Mouse (Mus musculus): Measurements from ENCODE around the gene Fbxl17. TPM values are rescaled to one million over a fixed set of nuclear protein-coding genes. Genes with fewer than 3 reads are reported as not detected.

Fbxl17 gene
- polyA plus RNA-seq, 1 experiment from 2014 or later = 3.8 TPM

DNA sequence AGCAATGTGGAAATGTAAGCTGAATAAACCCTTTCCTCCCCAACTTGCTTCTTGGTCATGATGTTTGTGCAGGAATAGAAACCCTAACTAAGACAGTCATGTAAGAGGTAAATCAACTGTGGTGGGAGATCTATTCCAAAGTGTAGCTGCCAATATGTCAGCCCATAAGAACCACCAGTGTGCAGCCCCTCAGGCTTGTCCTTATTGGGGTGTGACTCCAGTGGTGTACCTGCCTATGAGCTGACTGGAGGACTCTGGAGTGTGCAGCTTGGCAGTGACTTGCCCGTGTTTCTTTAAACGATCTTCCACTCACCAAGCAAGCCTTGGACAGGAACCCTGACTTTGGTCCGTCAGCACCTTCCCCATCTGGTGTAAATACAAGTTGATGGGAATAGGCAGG, 188.2 kb downstream of the Fbxl17 start:
- Histone ChIP-seq H3K27me3 (replicated peaks; ENCODE audit: low read depth, poor library complexity, severe bottlenecking) (no peaks in the 10 kb centered on the region), H3K4me1 (peaks cover 6% of the 10 kb centered on the region; the same call in 1 of the 2 replicates), H3K36me3 (replicated peaks) (0 out of 2 replicates have a peak, but pooled peaks cover 4% of the 10 kb centered on the region), H3K9me3 (peaks cover 6% of the 10 kb centered on the region; the same call in 1 of the 2 replicates), H3K27ac (replicated peaks) (no peak overlapping the region), H3K4me3 (no peak overlapping the region)
- DNase-seq (ENCODE audit: low spot score) = no peak
- 88% methylated on average over 3 of the region's 3 CpGs for WGBS

DNA sequence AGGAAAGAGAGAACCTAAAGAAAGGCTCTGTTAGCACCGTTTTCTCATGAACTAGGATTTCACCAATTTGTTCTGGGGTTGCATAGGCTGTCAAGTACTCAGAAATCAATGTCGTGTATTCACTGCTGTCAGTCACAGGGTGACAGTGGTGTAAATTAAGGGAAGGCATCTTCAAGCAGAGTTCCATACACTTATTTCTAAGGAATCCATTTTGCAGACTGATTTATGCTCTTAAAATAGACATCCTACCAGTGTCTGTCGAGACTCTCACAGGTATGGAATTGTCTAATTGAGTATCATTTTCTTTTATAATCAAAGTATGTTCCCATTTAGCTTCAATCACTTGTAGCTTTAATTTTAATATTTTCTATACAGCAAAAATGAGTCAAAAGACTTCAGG, 189.8 kb downstream of the Fbxl17 start:
- no peak for DNase-seq (ENCODE audit: low spot score)
- 76% methylated on average over 3 of the region's 3 CpGs for WGBS
- peaks cover 6% of the 10 kb centered on the region; the same call in 1 of the 2 replicates for H3K9me3 ChIP-seq
- no peak overlapping the region for H3K4me3 ChIP-seq
- H3K4me1 ChIP-seq = no peaks in the 10 kb centered on the region
- H3K27me3 ChIP-seq (replicated peaks; ENCODE audit: low read depth, poor library complexity, severe bottlenecking) = no peaks in the 10 kb centered on the region
- H3K27ac ChIP-seq (replicated peaks) = no peak overlapping the region
- 0 out of 2 replicates have a peak, but pooled peaks cover 4% of the 10 kb centered on the region for H3K36me3 ChIP-seq (replicated peaks)

DNA sequence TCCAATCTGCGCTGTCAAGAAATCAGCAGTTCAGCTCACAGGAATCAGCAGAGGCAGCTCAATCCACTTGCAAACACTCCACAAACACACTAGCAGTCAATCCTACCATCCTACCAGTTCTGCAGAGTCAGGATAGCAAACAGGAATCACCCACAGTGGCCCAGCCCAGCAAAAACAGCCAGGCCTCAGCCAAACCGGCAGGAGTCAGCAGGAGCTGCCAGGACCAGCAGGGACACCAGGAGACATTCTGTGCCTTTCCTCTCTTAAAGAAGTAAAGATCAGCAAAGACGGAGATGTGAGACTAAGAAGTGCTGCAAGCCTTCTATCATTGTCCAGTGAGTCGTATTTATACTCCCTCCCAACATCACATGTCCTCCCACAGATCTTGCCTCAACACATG, 196.0 kb downstream of the Fbxl17 start:
- Histone ChIP-seq H3K27ac (replicated peaks) (no peak overlapping the region), H3K36me3 (replicated peaks) (no peaks in the 10 kb centered on the region), H3K4me1 (peaks cover 27% of the 10 kb centered on the region), H3K9me3 (no peaks in the 10 kb centered on the region), H3K27me3 (replicated peaks; ENCODE audit: low read depth, poor library complexity, severe bottlenecking) (no peaks in the 10 kb centered on the region), H3K4me3 (no peak overlapping the region)
- 54% methylated on average over 4 of the region's 4 CpGs for WGBS
- DNase-seq (ENCODE audit: low spot score) = no peak

DNA sequence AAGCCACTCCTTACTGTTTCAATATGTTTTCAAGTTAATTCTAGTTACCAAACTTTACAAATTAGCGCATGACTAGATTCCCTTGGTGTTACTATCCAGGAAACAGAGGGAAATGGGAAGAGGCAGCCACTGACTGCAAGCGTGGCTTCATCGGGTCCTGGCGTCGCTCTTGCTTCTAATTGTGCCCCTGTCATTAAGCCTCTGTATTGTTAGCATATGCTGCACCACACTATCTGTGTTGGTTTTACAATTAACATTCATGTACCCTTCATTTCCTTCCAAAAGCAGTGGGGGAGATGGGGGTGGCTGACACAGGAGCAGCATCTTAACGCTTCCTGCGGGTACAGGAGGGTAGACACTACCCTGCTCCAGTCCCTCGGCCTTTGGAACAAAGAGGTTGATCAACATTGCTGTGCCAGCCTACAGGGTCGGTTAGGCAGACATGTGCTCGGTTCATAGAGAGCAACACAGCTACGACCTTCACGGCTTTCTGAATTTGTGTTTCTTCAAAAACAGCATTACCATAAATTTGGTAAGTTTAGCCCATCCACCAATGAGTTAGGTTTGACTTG, 197.9 kb downstream of the Fbxl17 start:
- no peaks in the 10 kb centered on the region for H3K36me3 ChIP-seq (replicated peaks)
- WGBS = 50% methylated on average over 12 of the region's 12 CpGs
- peak overlapping the region; percentile 48; the same call in 1 of the 2 replicates for H3K27ac ChIP-seq (replicated peaks)
- no peak overlapping the region for H3K4me3 ChIP-seq
- DNase-seq (ENCODE audit: low spot score) = no peak
- H3K27me3 ChIP-seq (replicated peaks; ENCODE audit: low read depth, poor library complexity, severe bottlenecking) = no peaks in the 10 kb centered on the region
- no peaks in the 10 kb centered on the region for H3K9me3 ChIP-seq
- peaks cover 27% of the 10 kb centered on the region for H3K4me1 ChIP-seq

DNA sequence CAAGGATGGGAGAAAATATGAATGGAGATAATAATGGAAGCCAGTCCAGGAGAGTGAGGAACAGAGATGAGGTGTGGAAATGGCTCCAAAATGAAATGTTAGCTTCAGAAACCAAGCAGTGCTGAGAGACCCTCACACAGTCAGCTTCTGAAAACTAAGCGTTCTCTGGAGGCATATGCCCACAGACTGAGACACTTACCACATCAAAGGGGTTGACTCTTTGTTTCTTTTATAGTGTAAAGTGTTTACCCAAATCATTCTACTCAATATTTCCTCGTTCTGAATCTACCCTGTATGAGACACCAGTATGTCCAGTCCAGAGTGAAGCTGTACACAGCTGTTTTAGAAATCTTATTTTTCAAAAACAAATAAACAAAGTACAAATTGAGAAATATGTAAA, 204.3 kb downstream of the Fbxl17 start:
- peak overlapping the region; percentile 11; the same call in 1 of the 2 replicates for H3K27ac ChIP-seq (replicated peaks)
- H3K36me3 ChIP-seq (replicated peaks) = no peaks in the 10 kb centered on the region
- 59% methylated on average over 2 of the region's 2 CpGs for WGBS
- no peaks in the 10 kb centered on the region for H3K9me3 ChIP-seq
- no peak for DNase-seq (ENCODE audit: low spot score)
- H3K27me3 ChIP-seq (replicated peaks; ENCODE audit: low read depth, poor library complexity, severe bottlenecking) = no peaks in the 10 kb centered on the region
- peaks cover 9% of the 10 kb centered on the region for H3K4me1 ChIP-seq
- H3K4me3 ChIP-seq = no peak overlapping the region

DNA sequence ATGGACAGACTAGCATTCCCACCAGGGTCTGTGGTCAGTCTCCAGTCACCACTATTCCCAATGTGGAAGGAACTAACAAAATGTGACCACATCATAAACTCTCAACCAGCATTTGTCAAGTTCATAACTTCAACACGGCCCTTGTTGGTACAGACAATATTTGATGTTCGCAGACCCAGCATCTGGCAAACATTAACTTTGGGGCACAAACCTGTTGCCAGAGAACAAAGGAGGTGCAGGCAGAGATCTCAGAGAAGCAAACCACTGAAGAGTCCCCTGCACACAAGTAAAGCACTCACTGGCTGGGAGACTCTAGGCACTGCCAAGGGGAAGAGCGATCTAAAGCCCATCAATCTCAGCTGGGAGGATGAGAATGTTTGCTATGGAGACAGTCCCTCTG, 204.9 kb downstream of the Fbxl17 start:
- 49% methylated on average over 3 of the region's 3 CpGs for WGBS
- no peaks in the 10 kb centered on the region for H3K27me3 ChIP-seq (replicated peaks; ENCODE audit: low read depth, poor library complexity, severe bottlenecking)
- peak overlapping the region; percentile 11; the same call in 1 of the 2 replicates for H3K27ac ChIP-seq (replicated peaks)
- peak; percentile 33 for DNase-seq (ENCODE audit: low spot score)
- no peak overlapping the region for H3K4me3 ChIP-seq
- H3K36me3 ChIP-seq (replicated peaks) = no peaks in the 10 kb centered on the region
- H3K4me1 ChIP-seq = peaks cover 9% of the 10 kb centered on the region
- H3K9me3 ChIP-seq = no peaks in the 10 kb centered on the region

DNA sequence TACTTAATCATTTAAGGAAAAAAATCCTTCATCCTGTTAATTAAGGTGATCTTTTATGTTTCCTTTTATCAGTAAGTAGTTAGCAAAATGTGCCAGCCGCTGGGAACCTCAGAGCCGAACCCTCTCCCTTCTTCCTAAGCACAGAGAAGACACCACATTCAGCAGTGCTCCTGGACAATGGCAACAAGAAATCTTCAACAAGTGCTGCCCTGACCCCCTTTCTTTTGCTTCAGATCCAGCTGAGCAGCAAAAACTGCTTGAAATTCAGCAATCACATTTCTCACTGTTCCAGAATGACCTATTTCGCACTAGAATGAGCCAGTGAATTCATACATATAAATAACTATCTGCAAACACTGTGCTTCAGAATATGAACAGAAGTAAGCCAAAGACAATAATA, 205.8 kb downstream of the Fbxl17 start:
- no peak for DNase-seq (ENCODE audit: low spot score)
- no peaks in the 10 kb centered on the region for H3K36me3 ChIP-seq (replicated peaks)
- H3K4me1 ChIP-seq = peaks cover 9% of the 10 kb centered on the region
- H3K9me3 ChIP-seq = no peaks in the 10 kb centered on the region
- H3K27me3 ChIP-seq (replicated peaks; ENCODE audit: low read depth, poor library complexity, severe bottlenecking) = no peaks in the 10 kb centered on the region
- H3K4me3 ChIP-seq = no peak overlapping the region
- 64% methylated on average over 3 of the region's 3 CpGs for WGBS
- no peak overlapping the region for H3K27ac ChIP-seq (replicated peaks)

DNA sequence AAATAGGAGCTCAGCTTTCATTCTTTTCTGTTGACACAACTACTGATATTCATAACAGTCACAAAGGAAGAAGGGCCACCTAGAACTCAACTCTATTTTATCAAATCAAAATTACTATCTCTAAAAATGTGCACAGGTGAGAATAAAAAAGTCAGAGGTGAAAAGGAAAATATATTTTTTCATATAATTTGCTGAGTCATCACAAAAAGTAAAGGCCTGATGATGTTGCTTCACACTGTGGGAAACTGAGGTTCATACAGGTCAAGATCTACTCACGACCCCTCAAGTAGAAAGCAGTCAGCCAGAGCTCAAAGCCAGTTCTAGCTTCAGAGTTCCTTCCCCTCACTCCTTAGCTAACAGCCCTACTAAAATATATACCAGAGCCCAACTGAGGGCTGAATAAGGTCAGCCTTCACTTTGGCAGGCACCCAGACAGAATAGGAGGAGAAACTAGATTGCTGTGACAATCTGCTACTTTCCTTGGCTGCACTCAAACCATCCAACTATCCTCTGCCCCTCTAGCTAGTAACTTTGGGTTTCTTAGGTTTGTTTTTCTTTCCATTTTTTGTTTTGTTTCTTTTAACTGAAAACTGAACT, 210.4 kb downstream of the Fbxl17 start:
- WGBS = 83% methylated on average over 1 of the region's 1 CpGs
- Histone ChIP-seq H3K4me1 (no peaks in the 10 kb centered on the region), H3K36me3 (replicated peaks) (no peaks in the 10 kb centered on the region)

DNA sequence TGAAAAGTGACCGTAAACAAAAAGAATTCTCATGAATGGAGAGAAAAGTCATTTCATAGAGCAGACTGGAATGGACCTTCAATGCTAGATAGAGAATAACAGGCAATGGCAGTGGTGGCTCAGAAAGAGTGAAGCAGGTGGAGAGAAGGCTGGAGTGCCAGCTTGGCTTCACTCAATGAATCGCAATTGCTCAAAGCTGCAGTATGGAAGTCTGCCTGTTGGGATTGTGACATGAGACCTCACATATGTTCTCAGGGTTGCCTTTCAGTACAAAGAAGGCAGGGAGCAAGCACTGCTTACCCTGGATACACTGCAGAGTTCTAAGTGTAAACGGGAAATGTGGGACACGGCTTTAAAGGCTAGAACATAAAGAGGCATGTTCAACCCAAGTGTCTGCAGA, 211.0 kb downstream of the Fbxl17 start:
- no peak overlapping the region for H3K27ac ChIP-seq (replicated peaks)
- DNase-seq (ENCODE audit: low spot score) = no peak
- no peaks in the 10 kb centered on the region for H3K9me3 ChIP-seq
- no peaks in the 10 kb centered on the region for H3K36me3 ChIP-seq (replicated peaks)
- no peak overlapping the region for H3K4me3 ChIP-seq
- no peaks in the 10 kb centered on the region for H3K27me3 ChIP-seq (replicated peaks; ENCODE audit: low read depth, poor library complexity, severe bottlenecking)
- 95% methylated on average over 4 of the region's 4 CpGs for WGBS
- H3K4me1 ChIP-seq = no peaks in the 10 kb centered on the region

More for the DNA sequence above, 210.4 kb downstream of the Fbxl17 start:
- Histone ChIP-seq H3K9me3 (no peaks in the 10 kb centered on the region), H3K4me3 (no peak overlapping the region), H3K27me3 (replicated peaks; ENCODE audit: low read depth, poor library complexity, severe bottlenecking) (no peaks in the 10 kb centered on the region), H3K27ac (replicated peaks) (no peak overlapping the region)
- no peak for DNase-seq (ENCODE audit: low spot score)

DNA sequence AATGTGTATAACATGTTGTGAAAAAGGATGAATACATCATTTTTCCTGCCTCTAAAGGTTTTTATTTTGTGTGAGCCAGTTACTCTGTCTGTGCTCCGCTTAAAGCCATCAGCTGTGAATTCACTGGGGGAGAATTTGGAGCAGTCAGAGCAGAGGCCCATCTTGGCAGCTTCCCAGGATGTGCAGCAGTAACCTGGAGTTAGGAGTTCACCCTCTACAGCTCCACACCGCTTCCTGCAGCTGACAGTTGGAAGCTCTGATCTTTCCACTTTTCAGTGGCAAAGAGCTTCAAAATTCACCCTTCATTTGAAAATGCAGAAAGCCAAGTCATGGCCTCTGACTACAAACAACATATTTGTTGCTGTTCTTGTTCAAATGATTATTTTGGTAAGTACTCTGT, 212.4 kb downstream of the Fbxl17 start:
- no peak for DNase-seq (ENCODE audit: low spot score)
- 90% methylated on average over 2 of the region's 2 CpGs for WGBS
- Histone ChIP-seq H3K9me3 (no peaks in the 10 kb centered on the region), H3K36me3 (replicated peaks) (no peaks in the 10 kb centered on the region), H3K4me1 (no peaks in the 10 kb centered on the region), H3K27me3 (replicated peaks; ENCODE audit: low read depth, poor library complexity, severe bottlenecking) (no peaks in the 10 kb centered on the region), H3K27ac (replicated peaks) (no peak overlapping the region), H3K4me3 (no peak overlapping the region)

DNA sequence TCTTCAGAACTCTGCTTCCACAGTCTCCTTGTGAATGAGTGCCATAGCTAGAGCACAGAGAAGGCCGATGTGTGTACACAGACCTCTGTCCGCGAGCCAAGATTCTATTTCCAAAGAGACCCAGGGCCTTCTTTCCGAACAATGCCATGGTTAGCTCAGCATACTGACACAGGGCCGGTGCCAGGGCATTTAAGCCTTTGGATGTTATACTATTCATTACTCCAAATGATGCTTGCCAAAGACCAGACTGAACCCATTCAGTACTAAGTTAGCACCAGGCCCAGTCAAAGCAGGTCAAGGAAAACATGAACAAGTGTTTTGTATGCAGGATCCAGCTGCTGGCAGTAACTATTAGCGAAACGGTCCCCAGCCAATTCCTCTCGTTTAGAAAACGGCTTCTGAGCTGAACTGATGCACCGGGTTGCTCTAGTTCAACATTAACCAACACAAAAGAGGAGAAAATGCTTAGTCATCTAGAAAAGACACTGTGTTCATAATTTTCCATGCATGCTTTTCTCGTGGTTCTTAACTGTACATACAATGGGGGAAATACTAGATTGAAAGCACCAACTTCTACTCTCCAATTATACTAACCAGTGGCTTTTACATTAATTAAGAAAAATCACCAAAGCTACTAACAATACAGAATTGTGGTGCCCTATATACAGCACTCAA, 214.4 kb downstream of the Fbxl17 start:
- Histone ChIP-seq H3K36me3 (replicated peaks) (no peaks in the 10 kb centered on the region), H3K27ac (replicated peaks) (no peak overlapping the region), H3K9me3 (no peaks in the 10 kb centered on the region), H3K27me3 (replicated peaks; ENCODE audit: low read depth, poor library complexity, severe bottlenecking) (no peaks in the 10 kb centered on the region), H3K4me3 (no peak overlapping the region), H3K4me1 (no peaks in the 10 kb centered on the region)
- no peak for DNase-seq (ENCODE audit: low spot score)
- 80% methylated on average over 11 of the region's 11 CpGs for WGBS

DNA sequence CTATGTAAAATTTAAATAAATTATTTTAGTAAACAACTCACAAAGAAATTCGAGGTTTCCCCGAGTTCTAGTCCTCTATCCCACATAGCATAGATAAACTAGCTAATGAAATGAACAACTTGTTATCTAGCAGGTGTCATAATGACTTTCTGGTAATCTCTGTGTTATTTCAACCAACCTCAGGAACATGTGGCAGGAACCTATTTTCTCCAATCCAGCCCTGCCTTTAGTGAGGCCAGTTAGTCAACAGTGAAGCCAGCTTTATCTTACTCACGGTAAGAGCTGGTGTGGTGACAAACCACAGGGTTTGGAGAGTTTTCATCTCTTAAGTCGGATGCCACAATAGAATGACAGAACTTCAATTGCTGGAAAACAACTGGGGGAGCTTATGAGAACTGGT, 215.7 kb downstream of the Fbxl17 start:
- H3K4me1 ChIP-seq = no peaks in the 10 kb centered on the region
- no peaks in the 10 kb centered on the region for H3K9me3 ChIP-seq
- H3K27ac ChIP-seq (replicated peaks) = no peak overlapping the region
- 89% methylated on average over 4 of the region's 4 CpGs for WGBS
- DNase-seq (ENCODE audit: low spot score) = no peak
- no peaks in the 10 kb centered on the region for H3K36me3 ChIP-seq (replicated peaks)
- no peaks in the 10 kb centered on the region for H3K27me3 ChIP-seq (replicated peaks; ENCODE audit: low read depth, poor library complexity, severe bottlenecking)
- H3K4me3 ChIP-seq = no peak overlapping the region

DNA sequence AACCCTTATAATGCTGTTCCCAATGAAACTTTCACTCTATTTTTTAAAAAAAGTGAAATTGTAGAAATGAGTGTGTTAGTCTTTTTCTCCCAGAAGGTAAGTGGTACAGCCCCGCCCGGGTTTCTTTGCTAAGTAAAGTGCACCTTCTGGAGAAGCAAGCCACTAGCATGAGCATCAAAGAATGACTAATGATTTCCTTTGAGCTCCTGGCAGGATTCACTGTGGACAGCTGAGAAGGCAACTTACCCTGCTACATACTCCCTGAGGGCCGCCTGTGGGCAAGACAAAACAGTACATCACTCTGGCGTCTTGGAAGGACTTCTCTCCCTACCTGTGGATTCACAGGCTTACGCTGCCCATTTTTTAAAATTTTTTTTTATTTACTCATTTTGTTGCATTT, 217.8 kb downstream of the Fbxl17 start:
- no peak overlapping the region for H3K4me3 ChIP-seq
- H3K9me3 ChIP-seq = no peaks in the 10 kb centered on the region
- H3K36me3 ChIP-seq (replicated peaks) = no peaks in the 10 kb centered on the region
- no peak for DNase-seq (ENCODE audit: low spot score)
- no peaks in the 10 kb centered on the region for H3K4me1 ChIP-seq
- no peaks in the 10 kb centered on the region for H3K27me3 ChIP-seq (replicated peaks; ENCODE audit: low read depth, poor library complexity, severe bottlenecking)
- 86% methylated on average over 5 of the region's 5 CpGs for WGBS
- H3K27ac ChIP-seq (replicated peaks) = no peak overlapping the region

Measured in embryonic facial prominence, embryonic 10.5 days (tissue).